Mouse (Mus musculus): Measurements from ENCODE around the gene Dcun1d3.
A peak's percentile ranks its signal among the peaks of the same experiment; 100 is the strongest.

- TF ChIP-seq CTCF (IDR thresholded peaks at IDR 0.05; ENCODE audit: control insufficient read depth, insufficient read depth, insufficient read length), result no peak
- peak; percentile 16 for TF ChIP-seq CEBPB (IDR thresholded peaks at IDR 0.05; ENCODE audit: low read depth)
These were observed 15.8 kb downstream of the Dcun1d3 start for GRCm38 (mm10) chr7:119880345-119880744.
